Mouse (Mus musculus): ENCODE measurements around the gene Ankrd28. TPM values are rescaled to one million over a fixed set of nuclear protein-coding genes. Genes with fewer than 3 reads are reported as not detected.

Ankrd28 gene
- total RNA-seq, 2 experiments from 2014 or later: 47.4 to 53.5 TPM

- DNase-seq (ENCODE audit: low spot score in 2 of 2): no peak
Measured at GRCm38 (mm10) chr14:31652624-31653023, 177.8 kb downstream of the Ankrd28 start.

GRCm38 (mm10) chr14:31652106-31652505, 178.3 kb downstream of the Ankrd28 start:
- no peak for DNase-seq (ENCODE audit: low spot score in 2 of 2)

- DNase-seq (ENCODE audit: low spot score in 2 of 2): no peak
Measured at GRCm38 (mm10) chr14:31651206-31651605, 179.2 kb downstream of the Ankrd28 start.

GRCm38 (mm10) chr14:31650347-31650746, 180.1 kb downstream of the Ankrd28 start:
- no peak for DNase-seq (ENCODE audit: low spot score in 2 of 2)

Other genes starting within 250 kb of the Ankrd28 start
- under 1 TPM; 0.35 to 0.74 TPM for gene Colq, start 239.3 kb downstream of the Ankrd28 start, total RNA-seq (2021)
- gene Gm49387, start 189.8 kb downstream of the Ankrd28 start, total RNA-seq (2021): under 1 TPM in 1 of 2 experiments, not detected in 1; 0.66 TPM
- gene Btd, start 189.6 kb downstream of the Ankrd28 start, total RNA-seq (2021): 1 to 10 TPM; 7.1 to 8.7 TPM
- 1 to 10 TPM; 4.5 to 8.7 TPM for gene Hacl1, start 189.4 kb downstream of the Ankrd28 start, total RNA-seq (2021)
- 1 to 10 TPM; 1.8 to 2.6 TPM for gene Galnt15, start 198.3 kb upstream of the Ankrd28 start, total RNA-seq (2021)

Data from left cerebral cortex, adult 18-20 months (tissue).